Mouse (Mus musculus): ENCODE results near the gene Sp1.

Sp1 gene

DNA sequence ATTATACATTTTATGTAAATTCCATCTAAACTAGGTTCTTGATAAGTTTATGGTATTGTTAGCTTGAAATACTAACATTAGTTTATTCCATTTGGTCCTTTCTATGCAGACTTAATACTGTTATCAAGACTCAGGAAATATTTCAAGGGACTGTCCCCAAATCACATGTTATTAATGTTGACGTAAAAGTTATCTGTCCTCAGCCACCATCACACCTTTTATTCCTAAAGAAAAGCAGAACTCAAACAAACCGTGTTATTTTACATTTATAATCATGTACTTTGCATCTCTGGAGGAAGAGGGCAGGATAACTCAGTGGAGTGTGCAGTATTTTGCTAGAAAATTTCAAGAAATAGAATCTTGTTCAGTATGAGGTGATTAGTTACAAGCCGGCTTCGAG lies 27.2 kb downstream of the Sp1 start:
- DNase-seq (ENCODE audit: low spot score in 2 of 2) = no peak

GRCm38 (mm10) chr15:102442490-102442889 lies 36.5 kb downstream of the Sp1 start:
- peak; percentile 65 to 80 for DNase-seq (ENCODE audit: low spot score in 2 of 2)

GRCm38 (mm10) chr15:102445146-102445545 lies 39.2 kb downstream of the Sp1 start, which contains the start of gene Amhr2:
Gene Amhr2 (plus strand): TSS chr15:102445367.
- DNase-seq (ENCODE audit: low spot score in 2 of 2) = no peak

- DNase-seq (ENCODE audit: low spot score in 2 of 2) = no peak
Observed at GRCm38 (mm10) chr15:102446448-102446847, 40.5 kb downstream of the Sp1 start.

GRCm38 (mm10) chr15:102449366-102449765 lies 43.4 kb downstream of the Sp1 start:
- no peak for DNase-seq (ENCODE audit: low spot score in 2 of 2)

- no peak for DNase-seq (ENCODE audit: low spot score in 2 of 2)
Observed at GRCm38 (mm10) chr15:102450928-102451327, 45.0 kb downstream of the Sp1 start.

DNA sequence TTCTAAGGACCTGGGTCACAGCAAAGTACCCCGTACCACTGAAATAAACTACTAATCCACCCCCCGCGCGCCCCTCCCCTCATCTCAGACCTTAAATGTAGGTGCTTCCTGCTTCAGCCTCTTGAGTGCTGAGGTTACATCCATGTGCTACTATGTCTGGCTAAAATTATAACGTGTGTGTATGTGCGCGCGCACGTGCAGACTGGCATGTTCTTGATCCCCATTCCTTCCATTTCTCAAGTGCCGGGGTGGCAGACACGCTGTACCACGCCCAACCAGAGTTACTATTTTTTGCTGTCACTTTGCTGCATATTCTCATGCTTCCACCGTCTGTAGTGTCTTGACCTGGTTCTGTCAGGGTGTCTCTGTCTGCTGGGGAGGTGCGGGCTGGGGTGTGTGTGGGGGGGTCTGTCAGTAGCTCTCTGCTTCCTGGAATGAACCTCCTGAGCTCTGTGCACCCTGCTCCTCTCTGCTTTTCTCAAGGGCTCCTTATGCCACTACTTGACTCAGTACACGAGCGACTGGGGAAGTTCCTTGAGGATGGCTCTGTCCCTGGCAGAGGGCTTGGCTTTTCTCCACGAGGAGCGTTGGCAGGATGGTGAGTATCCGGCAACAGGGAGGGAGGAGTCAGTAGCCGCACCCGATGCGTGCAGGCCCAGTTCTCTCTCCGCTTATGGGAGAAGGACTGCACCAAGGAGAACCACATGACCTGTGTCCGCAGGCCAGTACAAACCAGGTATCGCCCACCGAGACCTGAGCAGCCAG lies 45.9 kb downstream of the Sp1 start:
- DNase-seq (ENCODE audit: low spot score in 2 of 2) = no peak

DNA sequence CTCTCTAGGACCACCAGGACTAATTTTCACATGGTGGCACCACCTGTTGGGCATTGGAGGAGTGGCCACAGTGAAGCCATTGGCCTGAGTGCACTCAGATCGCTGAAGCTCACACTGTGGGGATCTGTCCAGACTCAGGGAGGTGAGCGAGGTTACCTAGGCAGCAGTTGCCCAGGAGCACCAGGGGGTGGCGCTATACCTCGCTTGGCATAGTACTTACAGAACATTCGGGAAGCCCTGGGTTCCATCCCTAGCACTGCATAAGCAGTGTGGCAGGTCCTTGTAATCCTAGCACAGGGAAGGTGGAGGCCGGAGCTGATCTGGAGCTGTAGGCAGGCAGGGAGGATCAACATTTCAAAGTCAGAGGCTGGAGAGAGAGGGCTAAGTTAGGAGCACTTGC lies 50.0 kb downstream of the Sp1 start:
- no peak for DNase-seq (ENCODE audit: low spot score in 2 of 2)

- no peak for DNase-seq (ENCODE audit: low spot score in 2 of 2)
Observed at GRCm38 (mm10) chr15:102458050-102458736, 52.2 kb downstream of the Sp1 start.

DNA sequence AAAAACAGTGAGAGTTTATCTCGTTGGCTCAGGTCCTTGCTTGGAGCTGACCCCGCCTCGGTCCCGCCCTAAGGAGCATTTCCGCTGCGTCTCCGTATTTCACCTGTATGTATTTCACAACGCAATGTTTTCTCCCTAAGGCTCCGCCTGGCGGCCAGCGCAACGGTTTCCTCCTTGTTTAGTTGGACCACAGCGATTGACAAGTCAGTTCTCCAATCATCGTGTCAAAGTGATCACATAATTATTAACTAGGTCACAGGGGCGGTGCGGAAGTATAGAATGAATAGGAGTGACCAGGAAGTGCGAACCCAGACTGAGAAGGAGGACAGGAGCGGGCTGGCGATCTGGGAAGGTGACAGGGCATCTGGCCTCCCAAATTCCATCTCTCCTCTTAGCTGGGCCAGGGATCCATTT lies 53.0 kb downstream of the Sp1 start, which contains the start of gene Prr13:
Prr13 (plus strand) TSS at position 125 of the 414 bp plus-strand sequence.
- peak; percentile 84 to 93 for DNase-seq (ENCODE audit: low spot score in 2 of 2)

GRCm38 (mm10) chr15:102459381-102459780 lies 53.4 kb downstream of the Sp1 start:
- no peak for DNase-seq (ENCODE audit: low spot score in 2 of 2)

GRCm38 (mm10) chr15:102459847-102460246 lies 53.9 kb downstream of the Sp1 start:
- no peak for DNase-seq (ENCODE audit: low spot score in 2 of 2)

- no peak for DNase-seq (ENCODE audit: low spot score in 2 of 2)
Observed at GRCm38 (mm10) chr15:102460409-102460808, 54.5 kb downstream of the Sp1 start.

GRCm38 (mm10) chr15:102460971-102461370 lies 55.0 kb downstream of the Sp1 start:
- DNase-seq (ENCODE audit: low spot score in 2 of 2) = no peak

- DNase-seq (ENCODE audit: low spot score in 2 of 2) = no peak
Observed at GRCm38 (mm10) chr15:102461430-102462075, 55.6 kb downstream of the Sp1 start.

DNA sequence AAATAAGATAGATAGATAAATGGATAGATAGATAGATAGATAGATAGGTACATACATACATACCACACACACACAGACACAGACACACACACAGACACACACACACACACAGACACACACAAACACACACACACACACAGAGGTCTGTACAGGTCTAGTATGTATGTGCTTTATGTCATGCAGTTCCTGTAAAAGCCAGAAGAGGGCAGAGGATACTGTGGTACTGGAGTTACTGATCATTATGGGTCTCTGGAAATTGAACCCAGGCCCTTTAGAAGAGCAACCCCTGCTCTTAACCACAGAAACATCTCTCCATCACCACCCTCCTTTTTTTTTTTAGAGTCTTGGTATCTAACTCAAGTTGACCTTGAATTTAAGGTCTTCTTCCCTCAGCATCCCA lies 57.7 kb downstream of the Sp1 start:
- no peak for DNase-seq (ENCODE audit: low spot score in 2 of 2)

GRCm38 (mm10) chr15:102468675-102469370 lies 62.9 kb downstream of the Sp1 start:
- DNase-seq (ENCODE audit: low spot score in 2 of 2) = no peak

- peak; percentile 80 to 95 for DNase-seq (ENCODE audit: low spot score in 2 of 2)
Observed at GRCm38 (mm10) chr15:102470183-102470604, 64.3 kb downstream of the Sp1 start, which contains the start of gene Pcbp2. Gene Pcbp2 (plus strand): TSS chr15:102470539.

DNA sequence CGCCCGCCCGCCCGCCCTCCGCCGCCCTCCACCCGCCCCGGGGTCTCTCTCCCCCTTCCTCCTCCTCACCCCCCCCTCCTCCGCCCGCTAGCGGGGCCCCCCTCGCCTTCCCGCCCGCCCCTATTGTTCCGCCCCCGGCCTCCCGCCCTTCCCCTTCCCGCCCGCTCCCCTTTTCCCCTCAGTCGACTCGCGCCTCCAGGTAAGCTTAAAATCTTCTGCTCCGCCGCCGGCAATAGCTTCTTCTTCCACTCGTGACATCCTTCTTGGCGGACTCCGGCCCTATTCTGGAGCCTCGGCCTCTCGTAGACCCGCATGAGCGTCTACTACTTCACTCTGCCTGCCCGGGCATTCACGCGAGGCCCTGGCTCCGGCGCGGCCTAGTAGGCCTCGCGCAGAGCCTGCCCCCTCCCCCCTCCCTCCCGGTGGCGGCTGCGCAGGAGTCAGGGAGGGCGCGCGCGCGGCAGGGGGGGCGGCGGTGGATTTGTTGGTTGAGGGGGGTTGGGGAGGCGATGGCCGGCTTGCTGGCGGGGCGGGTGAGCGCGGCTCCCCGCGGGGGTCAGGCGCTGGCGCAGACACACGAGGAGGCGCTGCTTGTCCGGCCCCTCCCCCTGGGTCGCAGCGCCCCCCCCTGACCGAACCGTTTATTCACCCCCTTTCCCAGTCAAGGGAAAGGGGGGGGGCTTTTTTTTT lies 64.8 kb downstream of the Sp1 start:
- peak; percentile 73 to 84 for DNase-seq (ENCODE audit: low spot score in 2 of 2)

DNA sequence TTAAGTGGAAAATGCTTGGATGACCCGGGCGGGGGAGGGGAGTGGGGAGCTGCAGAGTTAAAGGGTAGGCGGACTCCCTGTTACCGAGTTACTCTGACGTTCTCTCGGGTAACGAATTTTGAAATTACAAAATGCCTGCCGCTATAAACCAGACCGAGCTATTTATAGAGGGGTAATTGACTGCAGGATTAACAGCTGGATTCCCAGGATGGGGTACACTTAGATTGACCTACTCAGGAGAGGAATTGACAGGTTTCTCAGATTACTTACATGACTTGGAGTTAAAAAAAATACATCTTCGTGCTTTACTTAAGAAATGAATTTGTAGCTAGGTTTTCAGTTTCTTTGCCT lies 65.3 kb downstream of the Sp1 start:
- no peak for DNase-seq (ENCODE audit: low spot score in 2 of 2)

GRCm38 (mm10) chr15:102471727-102472126 lies 65.8 kb downstream of the Sp1 start:
- no peak for DNase-seq (ENCODE audit: low spot score in 2 of 2)
